ENCODE assay signal across 8 mouse cellular contexts in the genomic region with DNA sequence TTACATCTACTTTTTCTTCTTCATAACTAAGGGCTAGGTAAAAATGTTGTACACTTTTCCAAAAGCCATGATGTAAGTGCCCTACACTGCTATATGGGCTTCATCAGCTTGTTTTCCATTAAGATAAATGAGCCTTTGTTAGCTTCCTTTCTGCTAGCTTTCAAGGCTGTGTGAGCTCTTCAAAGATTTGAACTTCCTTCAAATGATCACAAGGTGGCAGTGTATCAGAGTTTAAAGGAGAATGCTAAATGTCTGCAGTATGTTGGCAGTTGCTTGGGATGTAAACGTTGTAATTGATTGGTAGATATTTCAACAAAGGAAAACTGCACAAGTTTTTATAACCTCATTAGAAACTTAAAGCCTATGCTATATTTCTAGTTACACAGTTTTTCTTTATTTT.
DNase-seq lines count a peak whose midpoint lies in the region; ATAC-seq and TF ChIP-seq lines count a peak whose summit lies in the region.

No protein-coding gene starts in this region.

- H3K27ac ChIP-seq in layer of hippocampus, adult 2 months = no peak overlapping the region

- DNase-seq in layer of hippocampus, adult 2 months (ENCODE audit: low spot score in 2 of 2) = peak in 1 of 2 experiments; percentile 2
- no peak for DNase-seq in layer of hippocampus, adult 9-11 months
- DNase-seq in embryo, embryonic 10 days (ENCODE audit: low spot score) = peak; percentile 66
- DNase-seq in gastrocnemius, postnatal 4 days (ENCODE audit: low spot score in 2 of 2) = no peak
- no peak for DNase-seq in right cerebral cortex, postnatal 4 days
- no peak for DNase-seq in kidney, postnatal 25 days

- no peaks in the 10 kb centered on the region for H3K4me1 ChIP-seq in E14TG2a.4 (replicated peaks; ENCODE audit: low read depth, low read length)

- ATAC-seq in inflammation-experienced regulatory T-cells, adult 6 months = peak; percentile 46

- H3K4me3 ChIP-seq in layer of hippocampus, adult 2 months = no peak overlapping the region
- no peak overlapping the region for H3K4me3 ChIP-seq in E14TG2a.4 (replicated peaks; ENCODE audit: low read length)

- H3K9me3 ChIP-seq in E14TG2a.4 (ENCODE audit: low read length) = no peaks in the 10 kb centered on the region

- H3K36me3 ChIP-seq in E14TG2a.4 (ENCODE audit: insufficient read depth, low read length) = no peaks in the 10 kb centered on the region

- TF ChIP-seq CTCF in layer of hippocampus, adult 2 months (conservative IDR thresholded peaks at IDR 0.05) = peak; percentile 78
- peak; percentile 51 for TF ChIP-seq CTCF in E14TG2a.4 (conservative IDR thresholded peaks at IDR 0.05; ENCODE audit: low read length)

- H3K27me3 ChIP-seq in E14TG2a.4 (ENCODE audit: insufficient read depth, low read length) = no peaks in the 10 kb centered on the region
